Mouse (Mus musculus): ENCODE data around the gene Dgat2. TPM values are rescaled to one million over a fixed set of nuclear protein-coding genes. Genes with fewer than 3 reads are reported as not detected.

Dgat2 gene
- polyA plus RNA-seq, 1 experiment from 2014 or later: 1,691 TPM

DNA sequence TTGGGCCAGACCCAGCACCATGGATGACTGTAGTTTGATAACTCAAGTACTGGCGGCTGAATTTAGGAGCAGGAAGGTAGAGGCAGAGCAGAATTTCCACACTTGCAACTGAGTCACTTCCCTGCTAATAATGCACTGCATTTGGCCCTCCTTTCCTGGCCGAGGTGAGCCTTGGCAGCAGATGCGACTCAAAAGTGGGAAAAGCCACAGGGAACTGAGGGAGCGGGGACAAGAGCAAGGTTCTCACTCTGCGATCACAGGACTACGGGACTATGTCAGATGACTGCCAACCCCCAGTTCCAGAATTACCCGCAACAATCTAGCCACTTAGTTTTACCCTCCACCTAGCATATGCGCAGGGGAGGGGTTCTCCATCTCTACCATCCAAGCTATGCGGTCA, 3.2 kb downstream of the Dgat2 start:
- WGBS: 74% methylated on average over 9 of the region's 9 CpGs
- no peak for TF ChIP-seq CTCF (IDR thresholded peaks at IDR 0.05; ENCODE audit: low read depth)
- peak overlapping the region; percentile 88 for H3K27ac ChIP-seq (ENCODE audit: low read depth, low read length)
- H3K36me3 ChIP-seq (ENCODE audit: control insufficient read depth, insufficient read depth): peaks cover 2% of the 10 kb centered on the region; the same call in 1 of the 2 replicates
- no peaks in the 10 kb centered on the region for H3K9me3 ChIP-seq (ENCODE audit: control insufficient read depth)
- peak overlapping the region; percentile 93 for H3K9ac ChIP-seq (ENCODE audit: low read depth, low read length)
- H3K27me3 ChIP-seq (replicated peaks; ENCODE audit: control insufficient read depth, insufficient read depth, low read length): no peaks in the 10 kb centered on the region
- peak overlapping the region; percentile 97 for H3K4me2 ChIP-seq (replicated peaks; ENCODE audit: low read depth)
- no peak for ATAC-seq
- H3K4me3 ChIP-seq (ENCODE audit: low read depth, low read length): peak overlapping the region; percentile 85
- H3K4me1 ChIP-seq (replicated peaks; ENCODE audit: control insufficient read depth, insufficient read depth, low read length): peaks cover 3% of the 10 kb centered on the region; the same call in 1 of the 2 replicates

DNA sequence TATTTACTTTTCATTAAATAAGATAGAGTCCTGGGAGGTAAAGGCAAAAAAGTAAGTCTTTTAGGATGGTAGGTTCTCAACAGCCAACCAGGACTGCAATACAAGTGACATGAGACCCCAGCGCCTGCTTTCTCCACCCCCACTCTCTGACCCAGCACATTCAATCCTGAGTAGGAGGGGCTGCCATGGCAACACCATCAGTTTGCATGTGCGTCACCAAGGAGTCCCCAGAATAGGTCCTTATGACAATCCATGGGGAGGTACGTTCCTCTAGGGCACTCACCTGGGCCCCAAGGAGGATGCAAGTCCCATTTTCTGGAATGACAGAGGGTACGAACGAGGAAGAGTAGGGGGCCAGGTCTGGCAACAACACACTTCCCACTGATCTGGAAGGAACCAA, 5.1 kb downstream of the Dgat2 start:
- Histone ChIP-seq H3K9ac (ENCODE audit: low read depth, low read length) (peak overlapping the region; percentile 38; the same call in 1 of the 2 replicates), H3K4me1 (replicated peaks; ENCODE audit: control insufficient read depth, insufficient read depth, low read length) (peaks cover 14% of the 10 kb centered on the region), H3K9me3 (ENCODE audit: control insufficient read depth) (no peaks in the 10 kb centered on the region), H3K27me3 (replicated peaks; ENCODE audit: control insufficient read depth, insufficient read depth, low read length) (no peaks in the 10 kb centered on the region), H3K4me2 (replicated peaks; ENCODE audit: low read depth) (peak overlapping the region; percentile 97), H3K36me3 (ENCODE audit: control insufficient read depth, insufficient read depth) (peaks cover 12% of the 10 kb centered on the region; the same call in 1 of the 2 replicates), H3K27ac (ENCODE audit: low read depth, low read length) (peak overlapping the region; percentile 30), H3K4me3 (ENCODE audit: low read depth, low read length) (no peak overlapping the region; the same call in 1 of the 2 replicates)
- 80% methylated on average over 5 of the region's 5 CpGs for WGBS
- ATAC-seq: no peak
- no peak for TF ChIP-seq CTCF (IDR thresholded peaks at IDR 0.05; ENCODE audit: low read depth)

DNA sequence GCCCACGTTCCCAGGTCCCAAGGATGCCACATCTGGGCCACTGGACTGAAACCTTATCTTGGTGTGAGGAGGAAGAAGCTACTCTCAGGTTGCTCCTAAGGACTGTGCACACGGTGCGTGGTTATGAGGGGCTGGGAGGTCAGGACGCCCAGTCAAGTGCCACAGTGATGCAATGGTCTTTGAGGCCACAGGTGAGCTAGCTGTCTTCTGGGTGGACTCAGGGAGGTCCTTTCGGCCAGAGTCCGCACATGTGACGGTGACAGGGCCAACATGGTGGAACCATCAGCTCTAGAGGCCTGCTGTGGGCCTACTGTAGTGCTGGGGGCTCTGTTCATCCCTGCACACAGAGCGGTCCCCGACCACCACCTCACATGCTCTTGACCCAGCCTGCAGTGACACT, 6.9 kb downstream of the Dgat2 start:
- H3K36me3 ChIP-seq (ENCODE audit: control insufficient read depth, insufficient read depth): peaks cover 16% of the 10 kb centered on the region; the same call in 1 of the 2 replicates
- no peak overlapping the region for H3K4me3 ChIP-seq (ENCODE audit: low read depth, low read length)
- H3K4me2 ChIP-seq (replicated peaks; ENCODE audit: low read depth): peak overlapping the region; percentile 97
- no peaks in the 10 kb centered on the region for H3K27me3 ChIP-seq (replicated peaks; ENCODE audit: control insufficient read depth, insufficient read depth, low read length)
- ATAC-seq: peak; percentile 15
- WGBS: 69% methylated on average over 9 of the region's 9 CpGs
- no peak for TF ChIP-seq CTCF (IDR thresholded peaks at IDR 0.05; ENCODE audit: low read depth)
- H3K27ac ChIP-seq (ENCODE audit: low read depth, low read length): peak overlapping the region; percentile 79
- peak overlapping the region; percentile 38; the same call in 1 of the 2 replicates for H3K9ac ChIP-seq (ENCODE audit: low read depth, low read length)
- H3K4me1 ChIP-seq (replicated peaks; ENCODE audit: control insufficient read depth, insufficient read depth, low read length): peaks cover 14% of the 10 kb centered on the region
- no peaks in the 10 kb centered on the region for H3K9me3 ChIP-seq (ENCODE audit: control insufficient read depth)

DNA sequence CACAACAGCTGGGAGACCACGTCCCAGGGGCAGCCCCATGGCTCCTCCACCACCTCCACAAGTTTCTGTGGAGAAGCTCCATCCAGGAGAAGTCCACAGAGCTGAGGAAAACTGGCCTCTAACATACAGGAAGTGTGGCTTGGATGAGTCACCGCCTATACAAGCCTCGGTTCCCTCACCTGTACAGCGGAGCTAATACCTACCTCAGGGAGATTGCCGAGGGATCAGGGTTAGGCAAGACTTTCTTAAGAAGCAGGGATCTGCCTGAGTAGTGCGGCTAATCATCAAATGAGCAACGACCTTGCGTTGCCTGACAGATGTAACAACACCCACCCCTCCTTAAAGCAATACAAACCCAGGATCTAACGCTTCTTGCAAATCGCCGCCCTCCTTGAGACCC, 7.4 kb downstream of the Dgat2 start:
- H3K4me2 ChIP-seq (replicated peaks; ENCODE audit: low read depth): peak overlapping the region; percentile 97
- H3K4me1 ChIP-seq (replicated peaks; ENCODE audit: control insufficient read depth, insufficient read depth, low read length): peaks cover 14% of the 10 kb centered on the region
- peak overlapping the region; percentile 79 for H3K27ac ChIP-seq (ENCODE audit: low read depth, low read length)
- no peak for TF ChIP-seq CTCF (IDR thresholded peaks at IDR 0.05; ENCODE audit: low read depth)
- H3K27me3 ChIP-seq (replicated peaks; ENCODE audit: control insufficient read depth, insufficient read depth, low read length): no peaks in the 10 kb centered on the region
- no peak overlapping the region for H3K4me3 ChIP-seq (ENCODE audit: low read depth, low read length)
- H3K9ac ChIP-seq (ENCODE audit: low read depth, low read length): peak overlapping the region; percentile 38; the same call in 1 of the 2 replicates
- WGBS: 42% methylated on average over 11 of the region's 11 CpGs
- H3K36me3 ChIP-seq (ENCODE audit: control insufficient read depth, insufficient read depth): peaks cover 16% of the 10 kb centered on the region; the same call in 1 of the 2 replicates
- no peaks in the 10 kb centered on the region for H3K9me3 ChIP-seq (ENCODE audit: control insufficient read depth)
- ATAC-seq: peak; percentile 57

DNA sequence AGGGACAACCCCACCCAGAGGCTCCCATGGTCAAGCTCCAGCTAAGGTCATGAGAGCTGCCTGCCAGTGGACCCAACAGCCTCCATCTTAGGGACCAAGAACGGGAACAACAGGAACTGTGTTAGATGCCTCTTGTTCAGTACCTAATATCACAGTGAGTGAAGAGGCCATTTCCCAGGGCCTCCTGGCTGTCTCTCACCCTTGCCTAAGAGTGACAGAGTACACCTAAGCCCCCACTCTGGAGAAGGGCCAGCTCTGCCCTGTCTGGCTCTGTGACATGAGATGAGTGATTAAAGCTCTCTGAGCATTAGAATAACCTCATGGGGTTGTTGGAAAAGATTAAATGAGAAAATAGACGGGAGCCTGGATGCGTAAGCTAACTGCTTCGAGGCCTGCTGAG, 8.5 kb downstream of the Dgat2 start:
- H3K27ac ChIP-seq (ENCODE audit: low read depth, low read length): peak overlapping the region; percentile 79
- peaks cover 24% of the 10 kb centered on the region; the same call in 1 of the 2 replicates for H3K36me3 ChIP-seq (ENCODE audit: control insufficient read depth, insufficient read depth)
- no peak overlapping the region for H3K9ac ChIP-seq (ENCODE audit: low read depth, low read length)
- TF ChIP-seq CTCF (IDR thresholded peaks at IDR 0.05; ENCODE audit: low read depth): no peak
- no peaks in the 10 kb centered on the region for H3K27me3 ChIP-seq (replicated peaks; ENCODE audit: control insufficient read depth, insufficient read depth, low read length)
- 80% methylated on average over 4 of the region's 4 CpGs for WGBS
- no peak overlapping the region for H3K4me3 ChIP-seq (ENCODE audit: low read depth, low read length)
- peaks cover 14% of the 10 kb centered on the region for H3K4me1 ChIP-seq (replicated peaks; ENCODE audit: control insufficient read depth, insufficient read depth, low read length)
- H3K9me3 ChIP-seq (ENCODE audit: control insufficient read depth): no peaks in the 10 kb centered on the region
- 0 out of 2 replicates have a peak overlapping the region, but pooled peaks have one; percentile 9 for H3K4me2 ChIP-seq (replicated peaks; ENCODE audit: low read depth)
- ATAC-seq: no peak

DNA sequence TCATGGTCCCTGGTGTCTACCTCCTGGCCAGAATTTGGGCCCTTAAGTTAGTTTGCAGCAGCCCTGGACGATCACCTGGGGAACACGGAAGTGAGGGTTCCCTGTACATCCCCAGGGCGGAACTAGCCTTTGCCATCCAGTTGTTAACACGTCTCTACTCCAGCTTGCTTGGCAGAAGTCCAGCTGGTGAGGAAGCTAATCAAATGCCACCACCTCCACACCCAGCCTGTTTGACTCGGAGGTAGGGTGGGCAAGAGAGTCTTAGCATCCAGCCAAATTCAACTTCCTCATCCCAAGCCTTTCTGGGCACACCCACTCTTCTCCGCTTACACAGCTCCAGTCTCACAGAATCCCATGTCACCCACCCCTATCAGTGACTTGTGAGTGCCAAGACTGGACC, 9.6 kb downstream of the Dgat2 start:
- H3K4me2 ChIP-seq (replicated peaks; ENCODE audit: low read depth): 0 out of 2 replicates have a peak overlapping the region, but pooled peaks have one; percentile 9
- H3K4me3 ChIP-seq (ENCODE audit: low read depth, low read length): no peak overlapping the region
- H3K27ac ChIP-seq (ENCODE audit: low read depth, low read length): 0 out of 2 replicates have a peak overlapping the region, but pooled peaks have one; percentile 55
- H3K9me3 ChIP-seq (ENCODE audit: control insufficient read depth): no peaks in the 10 kb centered on the region
- WGBS: 38% methylated on average over 6 of the region's 6 CpGs
- H3K9ac ChIP-seq (ENCODE audit: low read depth, low read length): no peak overlapping the region
- peaks cover 30% of the 10 kb centered on the region; the same call in 1 of the 2 replicates for H3K36me3 ChIP-seq (ENCODE audit: control insufficient read depth, insufficient read depth)
- peaks cover 17% of the 10 kb centered on the region for H3K4me1 ChIP-seq (replicated peaks; ENCODE audit: control insufficient read depth, insufficient read depth, low read length)
- ATAC-seq: no peak
- no peak for TF ChIP-seq CTCF (IDR thresholded peaks at IDR 0.05; ENCODE audit: low read depth)
- H3K27me3 ChIP-seq (replicated peaks; ENCODE audit: control insufficient read depth, insufficient read depth, low read length): no peaks in the 10 kb centered on the region

Data from intestine, postnatal 0 days (tissue).